Mouse (Mus musculus) heart, adult 11 months (tissue): ENCODE measurements at regions not wholly inside any gene's neighbourhood (a gene's known extent, or its start where the extent isn't known, plus 50 kb on each side); places are given as distances from the start of the nearest gene placed in this dataset.

Source experiments
- DNase-seq: peaks from one replicate; pipeline ENCODE4 v3.0.0; 2022

- no peak for DNase-seq
Observed at GRCm38 (mm10) chr4:135036764-135037163, 83.7 kb upstream of the Runx3 start.

GRCm38 (mm10) chr4:135039234-135039633 lies 81.2 kb upstream of the Runx3 start:
- DNase-seq, result no peak

GRCm38 (mm10) chr4:135041921-135042320 lies 78.5 kb upstream of the Runx3 start:
- DNase-seq, result no peak

DNA sequence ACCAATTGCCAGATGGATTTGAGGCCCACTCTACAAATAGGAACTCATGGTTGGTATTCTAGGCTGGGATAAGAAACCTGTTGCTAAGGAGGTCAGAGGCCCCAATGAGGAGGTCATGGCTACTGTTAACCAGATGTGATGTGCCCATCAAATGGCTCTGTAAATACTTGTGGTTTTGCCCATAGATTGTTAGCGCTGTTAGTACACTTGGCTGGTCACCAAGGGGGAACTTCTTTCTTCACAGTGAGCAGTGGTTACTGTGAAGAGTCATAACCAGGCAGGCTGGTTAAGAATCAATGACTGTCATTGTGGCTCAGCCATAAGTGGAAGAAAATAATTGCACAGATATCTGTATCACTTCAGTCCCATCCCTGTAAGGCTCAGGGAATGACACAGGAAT lies 78.0 kb upstream of the Runx3 start:
- no peak for DNase-seq

GRCm38 (mm10) chr4:135045054-135045453 lies 75.4 kb upstream of the Runx3 start:
- no peak for DNase-seq

GRCm38 (mm10) chr4:135046619-135047018 lies 73.8 kb upstream of the Runx3 start:
- no peak for DNase-seq

- DNase-seq, result peak; percentile 92
Observed at GRCm38 (mm10) chr4:135047251-135047650, 73.2 kb upstream of the Runx3 start.

GRCm38 (mm10) chr4:135047771-135048170 lies 72.7 kb upstream of the Runx3 start:
- DNase-seq, result no peak

- no peak for DNase-seq
Observed at GRCm38 (mm10) chr4:135049924-135050323, 70.5 kb upstream of the Runx3 start.

- no peak for DNase-seq
Observed at GRCm38 (mm10) chr4:135051466-135051865, 69.0 kb upstream of the Runx3 start.

DNA sequence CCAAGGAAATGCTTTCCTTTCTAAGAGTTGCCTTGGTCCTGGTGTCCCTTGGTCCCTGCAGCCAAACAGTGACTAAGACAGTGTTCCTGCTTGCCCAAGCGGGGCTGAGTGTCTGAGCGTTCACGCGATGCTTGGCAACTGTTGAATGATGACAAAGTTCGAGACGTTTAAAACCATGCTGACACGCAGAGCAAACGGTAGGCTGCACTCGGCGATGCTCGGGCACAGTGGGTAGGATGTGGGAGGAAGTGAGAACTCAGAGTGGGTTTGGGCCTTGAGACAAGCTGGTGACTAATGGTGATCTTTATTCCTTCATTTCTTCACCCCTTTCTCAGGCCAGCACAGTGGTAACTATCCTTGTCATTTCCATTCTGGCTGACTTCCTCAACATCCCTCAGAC lies 66.9 kb upstream of the Runx3 start:
- DNase-seq, result no peak

GRCm38 (mm10) chr4:135054353-135054752 lies 66.1 kb upstream of the Runx3 start:
- DNase-seq, result no peak

GRCm38 (mm10) chr4:135056371-135056770 lies 64.1 kb upstream of the Runx3 start:
- DNase-seq, result no peak

DNA sequence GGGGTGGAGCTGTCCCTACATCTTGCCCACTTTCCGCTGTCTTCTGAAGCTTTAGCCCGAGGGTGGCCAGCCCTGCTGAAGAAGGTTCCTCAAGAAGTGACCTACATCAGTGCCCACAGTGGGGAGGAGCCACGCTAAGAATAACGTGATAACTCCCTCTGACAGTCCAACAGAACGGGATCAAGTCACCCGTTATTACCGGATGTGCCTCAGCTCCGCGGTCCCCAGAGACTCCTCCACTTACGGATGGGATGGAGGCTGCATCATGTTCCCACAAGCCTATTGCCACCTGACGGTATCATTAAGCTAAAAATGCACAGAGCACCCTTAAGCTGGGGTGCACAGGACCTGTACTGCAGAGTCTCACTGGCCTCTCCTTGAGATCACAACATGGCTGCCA lies 63.2 kb upstream of the Runx3 start:
- no peak for DNase-seq

GRCm38 (mm10) chr4:135058895-135059294 lies 61.6 kb upstream of the Runx3 start:
- DNase-seq, result no peak

DNA sequence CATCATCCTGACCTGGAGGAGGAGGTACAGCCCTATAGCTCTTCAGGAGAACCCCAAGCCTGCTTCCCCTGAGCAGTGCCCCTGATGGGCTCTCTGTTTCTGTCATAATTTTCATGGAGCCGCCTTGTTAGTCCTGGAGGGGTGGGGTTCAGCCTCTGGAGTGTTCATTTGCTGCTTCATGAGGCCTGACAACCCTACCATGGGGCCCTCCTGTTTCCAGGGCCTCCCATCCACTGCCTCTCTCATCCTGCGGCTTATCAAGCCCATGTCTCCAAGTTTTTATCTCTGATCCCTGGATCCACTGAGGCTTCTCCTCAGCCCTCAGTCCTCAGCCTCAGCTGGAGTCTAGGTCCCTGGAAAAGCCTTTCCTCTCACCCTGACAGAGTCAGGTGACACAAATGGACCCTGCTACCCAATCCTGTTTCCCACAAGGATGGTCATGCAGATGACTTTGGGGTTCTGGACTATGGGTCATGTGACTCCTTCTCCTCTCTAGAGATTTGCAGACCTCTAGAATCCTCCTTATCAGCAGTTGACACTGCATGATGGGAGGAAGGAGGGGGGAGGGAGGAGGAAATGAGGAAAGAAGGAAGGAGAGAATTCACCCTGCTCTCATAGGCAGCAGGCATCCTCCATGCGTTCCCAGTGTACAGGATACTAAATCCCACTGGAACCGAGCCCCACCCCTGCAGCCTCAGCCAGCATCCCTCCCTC lies 59.3 kb upstream of the Runx3 start:
- DNase-seq, result no peak

DNA sequence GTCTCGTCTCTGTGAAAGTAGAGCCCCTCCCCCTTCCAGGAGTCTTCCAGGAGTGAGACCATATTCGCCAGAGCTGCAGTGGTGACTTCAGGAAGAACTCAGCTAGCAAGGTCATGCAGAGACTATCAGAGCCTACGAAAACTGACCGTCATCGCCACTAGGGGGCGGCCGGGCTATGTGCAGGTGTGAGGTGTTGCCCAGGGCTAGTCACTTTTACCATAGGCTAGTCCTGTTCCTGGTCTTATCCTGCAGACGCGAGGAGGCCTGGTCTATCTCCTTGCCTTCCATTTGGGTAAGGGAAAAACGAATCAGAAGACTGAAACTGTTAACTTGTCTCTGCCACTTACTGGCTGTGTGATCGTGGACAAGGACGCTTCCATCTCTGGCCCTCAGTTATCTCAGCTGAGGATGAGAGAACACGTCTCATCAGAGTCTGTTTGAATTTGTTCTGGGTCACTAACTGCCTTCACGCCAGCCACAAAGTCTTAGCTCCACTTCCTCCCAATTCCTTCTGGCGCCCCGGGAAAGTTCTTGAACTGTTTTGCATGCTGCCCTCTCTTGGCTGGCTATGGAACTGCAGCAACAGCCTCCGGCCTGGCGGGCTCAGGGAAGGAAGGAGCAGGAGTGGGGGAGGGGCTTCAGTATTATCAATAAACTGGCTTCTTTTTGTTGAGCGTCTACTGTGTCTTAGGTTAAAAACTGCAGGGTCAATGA lies 53.5 kb upstream of the Runx3 start:
- peak; percentile 97 for DNase-seq

- DNase-seq, result peak; percentile 90
Observed at GRCm38 (mm10) chr4:135067805-135068204, 52.6 kb upstream of the Runx3 start.

GRCm38 (mm10) chr4:135069818-135070217 lies 50.6 kb upstream of the Runx3 start:
- peak; percentile 98 for DNase-seq
